Comparison of ENCODE assay signal across 7 mouse cellular contexts in genomic region chr12:80758559-80759386, GRCm38 (mm10). TPM values are rescaled to one million over a fixed set of nuclear protein-coding genes. Genes with fewer than 3 reads are reported as not detected.
A peak's percentile ranks its signal among the peaks of the same experiment; 100 is the strongest.
DNase-seq lines count a peak whose midpoint lies in the region; ATAC-seq lines count a peak whose summit lies in the region.

No protein-coding gene starts in this region.

- no peak overlapping the region for H3K27ac ChIP-seq in limb, embryonic 11.5 days (replicated peaks; ENCODE audit: low read depth, low read length)
- peak overlapping the region; percentile 95 for H3K27ac ChIP-seq in neural tube, embryonic 11.5 days (ENCODE audit: low read depth, low read length)

- peak overlapping the region; percentile 40 for H3K4me3 ChIP-seq in limb, embryonic 11.5 days (ENCODE audit: low read depth, low read length)
- H3K4me3 ChIP-seq in neural tube, embryonic 11.5 days (ENCODE audit: low read depth, low read length): peak overlapping the region; percentile 57

- H3K27me3 ChIP-seq in limb, embryonic 11.5 days (ENCODE audit: control insufficient read depth, insufficient read depth, low read length): peaks cover 47% of the 10 kb centered on the region
- peaks cover 23% of the 10 kb centered on the region for H3K27me3 ChIP-seq in neural tube, embryonic 11.5 days (ENCODE audit: control insufficient read depth, insufficient read depth, low read length)

- peak; percentile 22 for DNase-seq in right cerebral cortex, postnatal 14 days
- DNase-seq in right cerebral cortex, postnatal 36 days (ENCODE audit: low spot score in 2 of 2): no peak
- DNase-seq in embryo, embryonic 10 days (ENCODE audit: low spot score): peak; percentile 48
- peak; percentile 21 for DNase-seq in gastrocnemius, postnatal 25 days
- peak; percentile 76 for DNase-seq in limb, embryonic 11.5 days (ENCODE audit: low spot score)
- DNase-seq in neural tube, embryonic 11.5 days (ENCODE audit: low spot score): peak; percentile 60
- DNase-seq in frontal cortex, postnatal 14 days (ENCODE audit: low spot score in 2 of 2): no peak

- H3K9ac ChIP-seq in limb, embryonic 11.5 days (ENCODE audit: low read length): no peak overlapping the region; the same call in none of the 2 replicates
- peak overlapping the region; percentile 90 for H3K9ac ChIP-seq in neural tube, embryonic 11.5 days (ENCODE audit: low read length)

- WGBS in limb, embryonic 11.5 days: 3% methylated on average over 86 of the region's 92 CpGs
- WGBS in neural tube, embryonic 11.5 days: 7% methylated on average over 92 of the region's 92 CpGs

- no peaks in the 10 kb centered on the region for H3K9me3 ChIP-seq in limb, embryonic 11.5 days (ENCODE audit: control insufficient read depth, low read length)
- H3K9me3 ChIP-seq in neural tube, embryonic 11.5 days (ENCODE audit: control insufficient read depth, low read length): no peaks in the 10 kb centered on the region

- peaks cover 9% of the 10 kb centered on the region for H3K4me1 ChIP-seq in limb, embryonic 11.5 days (ENCODE audit: control insufficient read depth, insufficient read depth, low read length)
- peaks cover 16% of the 10 kb centered on the region for H3K4me1 ChIP-seq in neural tube, embryonic 11.5 days (ENCODE audit: control insufficient read depth, insufficient read depth, low read length)

- H3K36me3 ChIP-seq in limb, embryonic 11.5 days (ENCODE audit: control insufficient read depth, insufficient read depth, low read length): no peaks in the 10 kb centered on the region
- peaks cover 8% of the 10 kb centered on the region for H3K36me3 ChIP-seq in neural tube, embryonic 11.5 days (ENCODE audit: control insufficient read depth, insufficient read depth, low read length)

- peak overlapping the region; percentile 97 for H3K4me2 ChIP-seq in limb, embryonic 11.5 days (ENCODE audit: low read depth, severe bottlenecking)
- peak overlapping the region; percentile 77 for H3K4me2 ChIP-seq in neural tube, embryonic 11.5 days (ENCODE audit: low read depth)

- no peak for ATAC-seq in limb, embryonic 11.5 days (ENCODE audit: insufficient number of reproducible peaks, low FRiP score, low TSS enrichment, low read depth)
- no peak; the same call in 1 of the 2 replicates for ATAC-seq in neural tube, embryonic 11.5 days (ENCODE audit: insufficient read depth, low FRiP score, low TSS enrichment)

RNA-seq across cellular contexts. Expression of gene Ccdc177, which starts 1.7 kb away (rescaled TPM):
- not detected for total RNA-seq in gastrocnemius, postnatal 25 days (2021)
- 0.12 and 0.38 TPM in 2 replicates for polyA plus RNA-seq in limb, embryonic 11.5 days (2014; fragmentation: Nextera tagmentation; extraction: Ambion mirVana)
- 2.4 and 2.6 TPM in 2 replicates for polyA plus RNA-seq in neural tube, embryonic 11.5 days (2014; fragmentation: Nextera tagmentation; extraction: Ambion mirVana)

RNA-seq across cellular contexts. Expression of gene Susd6, which starts 31.5 kb away (rescaled TPM):
- total RNA-seq in gastrocnemius, postnatal 25 days (2021): 10 to 100 TPM; 26.7 to 28.1 TPM
- 14.3 and 14.4 TPM in 2 replicates for polyA plus RNA-seq in limb, embryonic 11.5 days (2014; fragmentation: Nextera tagmentation; extraction: Ambion mirVana)
- 20.9 and 23.3 TPM in 2 replicates for polyA plus RNA-seq in neural tube, embryonic 11.5 days (2014; fragmentation: Nextera tagmentation; extraction: Ambion mirVana)

Comparison
In these comparisons a context has a peak if more than half of its experiments do, and no peak if none do; other contexts are left out.
1. DNase-seq: peak in right cerebral cortex, postnatal 14 days (single experiment), embryo, embryonic 10 days (single experiment), gastrocnemius, postnatal 25 days (single experiment), limb, embryonic 11.5 days (single experiment) and neural tube, embryonic 11.5 days (single experiment); none in right cerebral cortex, postnatal 36 days (0 of 2) and frontal cortex, postnatal 14 days (0 of 2).